Mouse (Mus musculus) spleen, postnatal 4 days (tissue): ENCODE results near the gene Cblb.

Experiments used
- DNase-seq, 2 experiments: peaks; one replicate each; pipeline ENCODE4 v3.0.0; 2022; ENCODE audit warnings: low spot score in 2 of 2

The Cblb gene

DNA sequence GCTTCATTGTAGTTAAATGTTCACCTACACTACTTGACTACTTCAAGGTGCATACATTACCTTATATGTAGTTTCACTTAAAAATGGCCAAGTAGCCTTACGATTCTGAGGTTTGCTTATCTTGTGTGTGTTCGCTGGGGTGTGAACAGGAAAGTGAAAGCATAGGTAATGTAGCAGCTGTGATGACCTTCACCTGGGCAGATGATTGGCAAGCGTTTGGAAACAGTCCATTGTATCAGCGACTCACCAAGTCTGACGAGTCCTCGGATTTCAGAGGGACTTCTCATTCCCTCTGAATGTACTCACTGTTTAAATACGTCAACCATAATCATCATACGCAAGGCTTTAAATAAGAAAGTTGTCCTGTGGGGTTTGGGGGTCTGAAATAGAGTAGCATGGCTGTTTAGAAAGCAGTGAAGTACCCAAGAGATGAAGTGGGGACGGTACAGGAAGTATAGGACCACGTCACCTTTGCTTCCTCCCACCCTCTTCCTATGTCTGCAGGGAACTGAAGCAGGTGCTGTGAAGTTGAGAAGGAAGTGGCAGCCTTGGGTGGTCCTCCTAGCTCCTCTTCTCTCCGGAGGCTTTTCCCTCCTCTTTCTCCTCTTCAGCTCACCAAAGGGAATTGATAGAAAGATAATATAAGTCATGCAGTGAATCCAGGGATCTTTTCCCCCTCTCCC, 101.9 kb downstream of the Cblb start:
- no peak for DNase-seq

DNA sequence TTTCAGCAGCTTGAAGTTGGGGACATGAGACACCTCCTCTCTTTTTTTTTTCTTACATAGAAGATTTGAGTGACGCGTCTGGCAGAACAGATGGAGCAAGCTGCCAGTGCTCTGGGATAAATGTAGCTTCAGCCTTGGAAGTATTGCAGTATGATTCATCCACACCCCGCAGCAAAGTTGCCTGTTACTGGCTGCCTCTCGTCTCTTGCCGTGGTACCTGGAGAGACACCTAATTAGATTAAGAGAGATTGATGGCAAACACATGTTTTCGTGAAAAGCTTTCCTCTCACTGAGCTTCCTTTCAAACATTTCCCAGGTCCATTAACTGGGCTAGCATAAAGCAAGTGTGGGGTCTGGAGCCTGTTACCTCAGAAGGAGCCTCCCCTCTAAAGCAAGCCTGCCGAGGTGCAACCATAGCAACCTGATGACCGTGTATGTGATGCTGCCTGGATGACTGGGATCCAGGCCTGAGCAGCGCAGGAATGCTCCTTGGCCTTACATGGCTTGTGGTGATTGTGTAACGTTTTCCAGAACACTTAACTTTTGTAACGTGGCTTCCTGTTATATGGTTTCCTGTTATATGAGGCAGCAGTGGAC, 103.7 kb downstream of the Cblb start:
- no peak for DNase-seq

DNA sequence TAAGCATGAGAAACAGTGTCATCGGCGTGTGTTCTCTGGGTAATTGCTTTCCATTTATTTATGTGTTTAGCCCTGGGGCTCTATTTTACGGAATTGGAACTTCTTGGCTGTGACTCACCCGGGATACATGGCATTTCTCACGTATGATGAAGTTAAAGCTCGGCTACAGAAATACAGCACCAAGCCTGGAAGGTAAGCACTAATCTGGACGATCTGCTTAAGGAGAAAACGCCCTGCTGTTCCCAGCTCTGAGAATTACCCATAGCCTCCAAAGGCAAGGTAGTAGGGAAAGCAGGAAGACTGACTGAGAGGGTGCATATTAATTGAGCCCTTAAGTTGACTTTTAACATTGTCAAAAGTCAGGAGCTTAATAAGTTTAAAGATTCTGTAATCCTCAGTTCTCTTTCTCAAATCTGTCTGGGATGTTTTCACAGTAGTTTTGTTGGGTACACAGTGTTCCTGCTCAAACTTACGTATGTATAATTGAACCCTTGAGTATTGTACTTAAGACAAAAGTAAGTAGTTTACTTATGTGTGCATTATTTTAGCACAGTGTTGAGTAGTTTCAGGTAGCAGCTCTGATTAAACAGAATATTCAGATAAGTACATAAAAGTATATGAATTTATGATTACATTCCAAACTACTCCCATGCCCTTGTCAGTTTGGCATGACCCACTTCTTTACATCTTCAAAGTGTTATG, 104.8 kb downstream of the Cblb start:
- DNase-seq: no peak

DNA sequence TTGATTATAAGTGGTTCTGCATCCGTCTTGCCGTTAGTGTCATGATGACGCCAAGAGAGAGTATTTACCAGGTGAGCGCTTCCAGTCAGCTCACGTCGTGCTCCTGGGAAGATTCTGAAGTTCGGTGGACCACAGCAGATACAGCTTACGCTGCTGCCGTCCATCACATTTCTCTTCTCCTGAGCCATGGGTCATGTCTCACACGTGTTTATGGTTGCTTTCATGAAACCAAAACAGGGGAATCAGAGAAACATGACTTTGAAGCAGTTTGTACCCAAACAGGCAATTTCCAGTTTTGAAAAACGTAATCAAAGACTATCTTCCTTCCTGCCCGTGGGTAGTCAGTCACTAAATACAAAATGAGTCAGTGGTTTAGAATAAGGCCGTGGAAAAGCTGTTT, 112.1 kb downstream of the Cblb start:
- no peak for DNase-seq

DNA sequence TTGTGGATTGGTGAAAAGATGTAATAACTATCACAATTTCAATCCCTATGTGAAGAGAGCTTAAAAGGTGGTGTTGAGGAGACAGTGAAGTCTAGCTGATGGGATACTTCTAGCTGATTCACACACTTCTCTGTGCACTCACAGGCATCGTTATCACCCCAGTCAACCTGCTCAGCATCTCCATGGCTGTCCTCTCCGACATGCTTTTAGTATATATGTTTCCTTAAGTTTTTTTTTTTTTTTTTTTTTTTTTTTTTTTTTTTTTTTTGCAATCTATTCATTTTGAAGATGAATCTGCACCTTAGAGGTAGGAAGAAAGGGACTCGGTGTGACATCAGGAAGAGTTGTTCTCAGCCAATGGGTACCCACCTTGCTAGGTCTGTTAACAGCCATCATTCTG, 112.8 kb downstream of the Cblb start:
- DNase-seq: no peak

- DNase-seq: no peak
Measured at GRCm38 (mm10) chr16:52144792-52145191, 113.8 kb downstream of the Cblb start.

DNA sequence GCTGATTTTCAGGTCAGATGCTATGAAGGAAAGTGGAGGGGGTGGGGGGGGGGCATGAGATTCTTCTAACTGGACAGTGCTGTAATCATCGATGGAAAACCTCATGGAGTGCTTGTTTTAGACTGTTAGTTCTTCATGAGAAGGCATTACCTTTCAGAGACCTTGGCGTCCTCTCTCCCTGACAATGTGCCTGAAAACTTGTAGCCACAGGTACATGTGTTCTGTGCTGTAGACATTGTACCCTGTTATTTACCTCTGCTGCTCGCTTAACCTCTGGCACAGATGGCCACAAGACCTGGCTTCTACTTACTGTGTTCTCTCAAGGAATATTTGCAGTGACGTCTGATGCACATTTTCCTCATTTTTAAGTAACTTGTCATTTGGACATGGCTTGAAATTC, 114.5 kb downstream of the Cblb start:
- DNase-seq: no peak

GRCm38 (mm10) chr16:52146976-52147696, 116.1 kb downstream of the Cblb start:
- DNase-seq: peak in 1 of 2 experiments; percentile 33

DNA sequence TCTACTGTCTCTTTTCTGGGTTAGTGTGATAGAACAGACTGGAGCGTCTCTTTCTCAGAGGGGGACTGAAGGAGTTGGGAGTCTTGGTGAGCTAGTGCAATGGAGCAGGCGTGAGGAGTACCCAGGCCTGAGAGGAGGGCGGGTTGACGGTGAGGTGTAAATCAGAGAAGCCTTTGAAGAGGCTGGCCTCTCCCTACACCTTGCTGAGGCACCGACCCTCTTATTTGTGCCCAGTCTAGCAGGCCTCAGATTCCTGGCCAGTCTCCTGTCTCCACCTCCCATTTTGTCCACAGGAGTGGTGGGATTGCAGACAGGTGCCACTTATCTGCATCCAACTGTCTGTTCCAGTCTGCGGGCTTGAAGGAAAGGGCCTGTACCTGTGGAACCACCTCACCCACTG, 117.0 kb downstream of the Cblb start:
- no peak for DNase-seq

GRCm38 (mm10) chr16:52149135-52149769, 118.2 kb downstream of the Cblb start:
- DNase-seq: no peak

DNA sequence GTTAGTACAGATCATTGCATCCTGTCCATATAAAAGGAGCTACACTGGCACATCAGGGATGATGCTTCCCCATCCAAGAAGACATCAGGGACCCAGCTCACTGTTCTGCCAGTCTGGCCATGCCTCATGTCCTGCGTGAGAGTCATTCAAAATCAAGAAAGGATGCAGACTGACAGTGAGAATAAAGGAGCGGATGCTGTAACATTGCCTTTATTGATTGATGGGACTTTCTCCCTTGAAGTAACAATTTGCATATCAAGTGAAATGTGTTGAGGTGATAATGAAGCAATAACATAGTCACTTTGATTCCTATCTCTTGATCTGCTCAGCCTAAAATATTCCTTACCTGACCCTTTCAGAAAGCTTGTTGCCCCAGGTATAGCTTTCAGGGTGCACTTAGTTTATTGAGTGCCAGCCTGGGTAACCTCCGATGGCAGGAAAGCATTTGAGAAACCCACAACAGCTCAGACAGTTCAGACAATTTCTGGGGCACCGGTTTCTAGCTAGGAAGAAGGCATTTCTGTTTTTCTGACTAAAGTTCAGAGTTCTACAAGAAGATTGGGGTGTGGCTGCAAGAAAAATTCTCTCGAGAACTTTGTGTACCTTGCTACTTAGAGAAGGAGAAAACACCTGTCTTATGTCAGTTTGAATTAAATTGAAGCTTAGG, 124.1 kb downstream of the Cblb start:
- DNase-seq: no peak

- DNase-seq: no peak
Measured at GRCm38 (mm10) chr16:52159958-52160504, 129.0 kb downstream of the Cblb start.

DNA sequence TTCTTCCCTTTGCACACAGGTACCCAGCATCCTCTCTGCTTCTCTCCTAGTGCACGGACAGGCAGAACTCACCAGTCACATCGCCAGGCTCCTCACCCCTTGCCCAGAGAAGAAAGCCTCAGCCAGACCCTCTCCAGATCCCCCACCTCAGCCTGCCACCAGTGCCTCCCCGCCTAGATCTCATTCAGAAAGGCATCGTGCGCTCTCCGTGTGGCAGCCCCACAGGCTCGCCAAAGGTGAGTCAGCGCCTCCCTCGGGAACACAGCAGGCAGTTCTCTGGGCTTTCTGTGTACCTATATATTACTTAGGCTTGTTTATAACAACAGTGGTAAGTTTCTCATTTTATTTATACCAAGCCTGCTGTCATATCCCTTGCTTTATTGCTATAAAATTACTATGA, 133.2 kb downstream of the Cblb start:
- DNase-seq: no peak

GRCm38 (mm10) chr16:52173253-52173652, 142.2 kb downstream of the Cblb start:
- DNase-seq: no peak

- no peak for DNase-seq
Measured at GRCm38 (mm10) chr16:52179839-52180238, 148.8 kb downstream of the Cblb start.

DNA sequence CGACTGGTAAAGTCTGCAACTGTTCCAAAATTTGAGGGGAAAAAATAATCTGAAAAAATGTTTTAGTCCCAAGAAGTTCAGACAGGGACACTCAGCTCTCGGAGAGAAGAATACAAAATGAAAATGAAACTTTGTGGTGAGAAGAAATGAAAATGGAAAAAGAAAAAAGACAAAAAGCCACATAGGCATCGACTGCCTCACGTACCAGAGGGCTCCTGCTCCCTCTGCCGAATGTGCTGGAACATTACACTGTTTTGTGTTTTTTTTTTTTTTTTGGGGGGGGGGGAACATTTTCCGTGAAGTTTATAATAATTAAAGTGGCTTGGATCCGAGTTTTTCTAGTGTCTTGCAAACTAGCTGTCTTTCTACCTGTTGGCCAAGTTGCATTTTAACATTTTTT, 151.0 kb downstream of the Cblb start:
- DNase-seq: no peak

GRCm38 (mm10) chr16:52184350-52184749, 153.3 kb downstream of the Cblb start:
- no peak for DNase-seq

DNA sequence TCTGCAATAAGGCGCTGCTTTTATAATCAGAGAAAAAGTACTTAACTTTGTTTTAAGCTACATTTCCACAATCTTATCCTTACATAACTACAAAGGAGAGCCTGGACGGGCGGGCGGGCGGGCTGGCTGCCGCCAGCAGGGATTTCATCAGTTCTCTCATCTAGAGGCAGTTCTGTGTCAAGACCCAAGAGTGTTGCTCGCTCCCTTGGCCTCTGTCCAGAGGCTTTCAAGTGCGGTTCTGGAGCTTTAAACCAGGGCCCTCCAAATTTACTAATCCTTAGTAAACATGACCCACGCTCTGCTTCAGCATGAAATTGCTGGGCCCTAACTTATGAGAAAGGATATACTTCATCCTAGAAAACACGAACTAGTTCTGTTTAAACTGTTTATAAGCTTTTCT, 155.7 kb downstream of the Cblb start:
- DNase-seq: no peak

DNA sequence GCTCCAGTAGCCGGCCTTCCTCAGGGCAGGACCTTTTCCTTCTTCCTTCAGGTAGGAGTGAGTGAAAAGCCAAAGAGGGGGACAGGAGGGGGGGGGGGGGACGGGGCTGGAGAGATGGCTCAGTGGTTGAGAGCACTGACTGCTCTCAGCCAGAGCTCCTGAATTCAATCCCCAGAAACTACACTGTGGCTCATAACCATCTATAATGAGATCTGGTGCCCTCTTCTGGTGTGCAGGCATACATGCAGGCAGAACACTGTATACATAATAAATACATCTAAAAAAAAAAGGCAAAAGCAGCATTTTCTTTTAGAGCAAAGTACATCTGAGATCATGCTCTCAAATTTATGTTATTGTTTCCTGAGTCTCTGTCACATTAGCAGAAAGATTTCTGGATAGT, 158.1 kb downstream of the Cblb start:
- no peak for DNase-seq

DNA sequence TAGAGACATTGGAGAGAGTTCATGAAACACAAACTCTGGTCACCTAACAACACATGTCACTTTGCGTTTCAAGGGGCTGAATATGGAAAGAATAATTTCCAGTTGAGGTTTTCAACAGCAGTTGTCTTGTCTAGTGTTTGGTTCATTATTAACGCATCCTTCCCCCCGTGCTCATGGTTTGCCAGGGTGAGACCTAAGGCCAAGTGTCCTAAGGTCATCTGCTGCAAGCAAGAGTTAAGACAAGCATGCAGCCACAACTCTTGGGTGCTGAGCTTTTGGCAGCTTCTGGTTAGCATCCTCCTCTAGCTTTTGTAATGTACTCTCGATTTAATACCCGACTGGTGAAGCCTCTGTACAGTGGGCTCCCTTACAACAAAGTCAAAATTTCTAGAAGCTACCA, 159.7 kb downstream of the Cblb start:
- DNase-seq: no peak

- DNase-seq: no peak
Measured at GRCm38 (mm10) chr16:52194040-52194439, 163.0 kb downstream of the Cblb start.
